Mouse (Mus musculus) colon, adult 2 months (tissue): ENCODE results near the gene B3glct. TPM values are rescaled to one million over a fixed set of nuclear protein-coding genes. Genes with fewer than 3 reads are reported as not detected.

Experiments
- polyA plus RNA-seq: library from polyadenylated mRNA; depleted of rRNA; stranded (reverse); fragments of >200 nt; gene quantifications from 2 replicates; pipeline ENCODE4 v1.2.3, GENCODE M21; 2012; rRNA removed

The B3glct gene
- 4.5 and 5.1 TPM in 2 replicates for polyA plus RNA-seq

DNA sequence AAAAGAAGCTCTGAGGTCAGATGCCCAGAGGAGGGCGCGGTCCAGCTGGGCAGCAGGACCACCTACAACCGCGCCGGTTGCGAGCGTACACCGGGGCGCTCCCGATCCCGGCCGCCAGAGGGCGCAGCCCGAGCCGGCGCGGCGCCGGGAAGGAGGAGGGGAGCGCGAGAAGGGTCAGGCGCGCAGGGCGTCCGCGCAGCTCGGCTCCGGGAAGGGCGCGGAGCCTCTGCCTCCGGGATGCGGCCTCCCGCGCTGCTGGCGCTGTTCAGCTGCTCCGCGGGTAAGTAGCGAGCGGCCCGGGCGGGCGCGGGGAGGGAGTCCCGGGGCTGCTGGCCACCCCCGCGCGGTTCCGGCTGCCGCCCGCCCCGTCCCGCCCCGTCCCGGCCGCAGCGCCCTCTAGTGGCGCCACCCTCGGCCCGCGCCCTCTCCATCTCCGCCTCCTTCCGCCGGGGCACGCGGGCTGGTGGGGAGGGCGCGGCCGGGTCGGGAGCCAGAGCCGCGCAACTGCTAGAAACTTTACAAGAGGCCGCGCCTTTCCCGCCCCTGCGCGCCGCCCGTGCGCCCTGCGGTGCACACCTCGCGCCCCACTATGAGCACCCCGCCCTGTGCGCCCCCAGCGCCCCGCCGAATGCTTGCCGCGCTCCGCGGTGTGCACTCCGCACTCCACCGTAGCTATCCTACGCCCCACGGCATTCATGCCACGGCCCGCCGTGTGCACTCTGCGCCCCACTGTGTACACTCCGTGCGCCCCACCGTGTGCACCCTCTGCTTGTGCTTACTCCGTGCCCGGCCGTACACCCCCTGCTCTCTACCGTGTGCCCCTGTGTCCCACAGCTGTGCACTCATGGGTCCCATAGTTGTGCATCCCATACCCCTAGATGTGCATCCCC is at the start of gene B3glct:
TSS of gene B3glct (plus strand) at position 131 of the 890 bp plus-strand sequence.

DNA sequence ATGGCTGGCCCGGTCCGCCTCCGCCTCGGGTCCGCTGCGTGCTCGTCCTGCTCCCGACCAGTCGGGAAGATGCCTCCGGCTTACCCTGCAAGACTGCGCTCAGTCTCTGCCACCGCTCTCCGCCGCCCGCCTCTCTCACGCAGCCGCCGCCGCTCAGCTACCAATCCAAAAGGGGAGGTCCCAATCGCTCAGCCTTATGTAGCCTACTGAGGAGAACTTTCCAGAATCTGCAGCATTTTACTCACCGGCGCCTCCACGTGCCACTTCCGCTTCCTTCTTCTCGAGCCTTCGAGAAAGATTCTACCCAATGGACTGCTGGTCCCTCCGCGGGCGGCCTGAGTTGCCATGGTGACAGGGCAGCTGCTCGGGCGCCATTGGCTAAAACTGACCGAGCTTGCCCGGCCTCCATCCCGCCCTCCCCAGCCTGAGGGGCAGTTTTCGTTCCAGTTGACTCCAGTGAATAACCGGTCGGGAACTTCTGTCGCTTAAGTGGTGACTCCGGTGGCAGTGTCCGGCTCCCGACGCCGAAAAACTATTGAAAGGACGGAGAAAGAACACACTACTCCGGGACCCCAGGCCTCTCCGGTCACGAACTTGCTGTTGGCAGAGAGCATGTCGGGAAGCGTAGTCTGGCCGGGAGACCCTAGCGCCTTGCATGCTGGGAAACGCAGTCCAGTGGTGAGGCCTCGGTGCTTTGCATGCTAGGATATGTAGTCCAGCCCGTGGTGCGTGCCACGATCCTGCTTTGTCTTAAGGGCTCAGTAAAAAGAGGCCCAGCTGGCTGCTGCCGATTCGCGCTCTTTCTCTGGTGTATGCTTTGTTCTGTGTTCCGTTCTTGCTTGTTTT is 41.7 kb upstream of the B3glct start, which contains the start of gene Hsph1:
TSS of gene Hsph1 (minus strand) at position 302 of the 846 bp plus-strand sequence.

Other genes with a start within 250 kb of the B3glct start
- not detected in 2 replicates for gene Tex26, start 238.6 kb upstream of the B3glct start, polyA plus RNA-seq
- not detected in 2 replicates for gene Wdr95, start 149.6 kb upstream of the B3glct start, polyA plus RNA-seq
- 6.4 and 8.8 TPM in 2 replicates for gene Hsph1, start 41.9 kb upstream of the B3glct start, polyA plus RNA-seq